Mouse (Mus musculus): ENCODE results near the gene Obp2a.
"Not testable (repeated sequence)": the region's sequence is repeated elsewhere in the genome, so short reads cannot be mapped to it uniquely, and the experiment has no call there.

Gene Obp2a

DNA sequence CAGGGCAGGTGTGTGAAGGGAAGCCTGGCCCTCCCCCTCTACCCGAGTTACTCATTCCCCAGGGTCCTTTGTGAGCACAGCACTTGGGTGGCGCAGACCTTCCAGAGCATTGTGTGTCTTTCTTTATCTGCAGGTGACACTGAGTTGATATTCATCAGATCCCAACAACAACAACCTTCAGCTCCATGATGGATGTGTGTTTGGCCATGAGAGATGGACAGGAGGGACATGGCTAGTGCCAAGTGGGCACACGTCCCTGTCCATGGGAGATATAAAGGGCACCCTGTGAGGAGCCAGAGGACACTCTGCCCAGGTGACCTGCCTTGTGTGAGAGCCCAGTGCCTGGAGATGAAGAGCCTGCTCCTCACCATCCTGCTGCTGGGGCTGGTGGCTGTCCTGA is at the start of gene Obp2a:
TSS of gene Obp2a (plus strand) at position 301 of the 400 bp plus-strand sequence.
- DNase-seq: not testable (repeated sequence)

- no peak for DNase-seq
Measured at GRCm38 (mm10) chr2:25652902-25653301, 46.9 kb upstream of the Obp2a start, which contains the start of gene Lcn8. Gene Lcn8 (plus strand): TSS chr2:25653120.

DNA sequence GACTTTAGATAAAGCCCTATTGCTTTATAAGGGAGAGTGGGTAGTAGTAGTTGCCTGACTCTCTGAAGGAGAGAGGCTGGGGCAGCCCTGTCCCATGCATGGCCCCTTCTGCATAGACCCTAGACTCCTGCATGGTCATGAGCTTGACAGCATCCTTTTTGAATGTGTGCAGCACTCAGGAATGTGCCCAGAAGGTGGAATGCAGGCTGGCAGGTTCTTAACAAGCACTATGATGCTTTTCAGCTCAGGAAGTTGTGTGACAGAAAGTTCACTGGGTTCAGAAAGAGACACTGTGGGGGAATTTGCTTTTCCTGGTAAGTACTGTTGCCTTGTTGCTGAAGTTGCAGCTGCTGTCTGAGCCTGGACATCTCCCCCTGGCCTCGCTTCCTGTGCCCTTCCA is 45.3 kb upstream of the Obp2a start:
- DNase-seq: no peak

GRCm38 (mm10) chr2:25656691-25657090 is 43.2 kb upstream of the Obp2a start:
- DNase-seq: no peak

DNA sequence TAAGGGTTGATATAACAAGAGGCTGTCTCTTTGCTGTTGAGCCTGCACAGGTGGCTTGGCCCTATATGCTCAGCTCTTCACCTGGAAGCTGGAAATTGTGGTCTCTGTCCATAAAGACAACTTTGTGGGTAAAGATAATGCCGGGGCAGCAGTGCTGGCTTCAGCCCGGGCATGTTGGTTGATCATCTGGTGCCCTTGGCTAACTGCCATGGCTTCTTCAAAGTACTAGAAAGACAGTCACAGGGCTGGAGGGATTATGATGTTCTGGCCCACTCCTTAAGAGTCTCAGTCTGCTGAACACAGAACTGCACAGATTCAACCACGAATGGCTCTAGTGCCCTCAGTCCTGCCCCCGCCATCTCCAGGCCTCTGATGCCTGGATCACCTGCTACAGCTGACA is 42.6 kb upstream of the Obp2a start:
- no peak for DNase-seq

- no peak for DNase-seq
Measured at GRCm38 (mm10) chr2:25657652-25658051, 42.2 kb upstream of the Obp2a start, which contains the start of gene Lcn5. Gene Lcn5 (plus strand): TSS chr2:25657952.

- DNase-seq: no peak
Measured at GRCm38 (mm10) chr2:25660279-25660678, 39.6 kb upstream of the Obp2a start.

- DNase-seq: no peak
Measured at GRCm38 (mm10) chr2:25661245-25661970, 38.4 kb upstream of the Obp2a start.

DNA sequence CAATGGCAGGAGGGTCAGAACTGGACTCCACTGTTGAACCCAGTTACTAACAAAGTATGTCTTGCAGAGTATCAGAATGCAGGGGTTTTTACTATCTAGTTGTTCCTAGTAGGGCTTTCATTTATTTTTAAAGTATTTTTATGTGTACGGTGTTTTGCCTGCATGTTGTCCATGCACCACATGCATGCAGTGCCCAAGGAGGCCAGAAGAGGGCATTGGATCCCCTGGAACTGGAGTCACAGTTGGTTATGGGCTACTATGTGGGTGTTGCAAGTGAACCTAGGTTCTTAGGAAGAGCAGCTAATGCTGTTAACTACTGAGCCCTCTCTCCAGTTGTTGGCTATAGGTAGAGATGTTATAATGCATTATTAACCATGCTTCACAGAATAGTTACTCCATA is 36.3 kb upstream of the Obp2a start:
- DNase-seq: peak; percentile 66

- DNase-seq: no peak
Measured at GRCm38 (mm10) chr2:25664125-25664524, 35.7 kb upstream of the Obp2a start.

GRCm38 (mm10) chr2:25666516-25666915 is 33.3 kb upstream of the Obp2a start:
- DNase-seq: no peak

- DNase-seq: no peak
Measured at GRCm38 (mm10) chr2:25676486-25676885, 23.4 kb upstream of the Obp2a start, which contains the start of gene Lcn6. Gene Lcn6 (plus strand): TSS chr2:25676786.

GRCm38 (mm10) chr2:25679559-25679958 is 20.3 kb upstream of the Obp2a start:
- no peak for DNase-seq

DNA sequence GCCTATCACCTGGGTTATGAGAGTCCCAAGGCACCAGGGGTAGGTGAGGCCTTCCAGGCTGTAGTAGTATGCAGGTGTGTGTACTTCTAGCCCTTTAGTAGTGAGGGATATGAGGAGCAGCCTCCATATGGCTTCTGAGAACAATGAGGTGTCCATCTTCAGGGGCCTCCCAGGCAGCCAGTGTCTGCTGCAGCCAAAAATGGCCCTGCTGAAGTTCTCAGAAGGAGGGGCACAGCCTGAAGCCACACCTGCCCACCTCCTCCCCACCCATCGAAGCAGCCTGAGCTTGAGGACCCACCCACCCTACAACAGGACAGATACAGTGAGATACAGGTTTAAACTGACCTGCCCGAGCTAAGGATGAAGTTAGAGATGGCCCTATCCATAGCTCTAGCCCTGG is 17.4 kb upstream of the Obp2a start, which contains the start of gene Lcn10:
TSS of gene Lcn10 (plus strand) at position 301 of the 400 bp plus-strand sequence.
- DNase-seq: no peak

DNA sequence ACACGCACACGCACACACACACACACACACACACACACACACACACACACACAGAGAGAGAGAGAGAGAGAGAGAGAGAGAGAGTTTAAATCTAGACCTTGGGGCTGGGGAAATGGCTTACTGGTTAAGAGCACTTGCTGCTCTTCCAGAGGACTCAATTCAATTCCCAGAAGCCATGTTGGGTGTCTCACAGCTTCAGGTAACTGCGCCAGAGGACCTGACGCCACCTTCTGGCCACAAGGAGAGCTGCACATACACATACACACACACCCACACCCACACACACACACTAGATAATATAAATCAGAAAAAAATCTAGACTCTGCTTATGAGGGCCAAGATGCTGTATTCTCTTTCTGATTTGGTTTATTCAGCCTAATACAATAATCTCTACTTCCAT is 12.9 kb upstream of the Obp2a start:
- DNase-seq: no peak

DNA sequence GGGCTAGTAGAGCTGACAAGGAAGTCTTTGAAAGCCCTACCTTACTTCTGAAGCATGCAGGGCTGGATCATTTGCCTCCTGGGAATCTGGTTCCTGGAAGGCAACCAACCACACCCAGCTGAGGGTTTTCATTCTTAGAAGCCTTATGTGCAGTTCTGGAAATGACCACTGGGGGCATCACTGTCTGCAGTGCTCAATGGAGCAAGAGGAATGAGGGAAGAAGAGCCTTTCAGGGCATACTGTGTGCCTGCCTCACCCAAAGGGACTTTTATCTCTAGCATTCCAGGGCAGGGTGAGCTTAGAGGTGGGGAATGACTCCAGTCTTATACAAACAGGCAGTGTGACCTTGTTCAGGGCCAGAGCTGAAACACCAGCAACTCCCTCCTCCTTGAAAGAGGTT is 5.2 kb upstream of the Obp2a start:
- peak; percentile 72 for DNase-seq

- no peak for DNase-seq
Measured at GRCm38 (mm10) chr2:25696951-25697350, 2.9 kb upstream of the Obp2a start.

GRCm38 (mm10) chr2:25698696-25699095 is 1.1 kb upstream of the Obp2a start:
- DNase-seq: no peak

GRCm38 (mm10) chr2:25701001-25701400 is 1.2 kb downstream of the Obp2a start:
- no peak for DNase-seq

- no peak for DNase-seq
Measured at GRCm38 (mm10) chr2:25703706-25704105, 3.9 kb downstream of the Obp2a start.

DNA sequence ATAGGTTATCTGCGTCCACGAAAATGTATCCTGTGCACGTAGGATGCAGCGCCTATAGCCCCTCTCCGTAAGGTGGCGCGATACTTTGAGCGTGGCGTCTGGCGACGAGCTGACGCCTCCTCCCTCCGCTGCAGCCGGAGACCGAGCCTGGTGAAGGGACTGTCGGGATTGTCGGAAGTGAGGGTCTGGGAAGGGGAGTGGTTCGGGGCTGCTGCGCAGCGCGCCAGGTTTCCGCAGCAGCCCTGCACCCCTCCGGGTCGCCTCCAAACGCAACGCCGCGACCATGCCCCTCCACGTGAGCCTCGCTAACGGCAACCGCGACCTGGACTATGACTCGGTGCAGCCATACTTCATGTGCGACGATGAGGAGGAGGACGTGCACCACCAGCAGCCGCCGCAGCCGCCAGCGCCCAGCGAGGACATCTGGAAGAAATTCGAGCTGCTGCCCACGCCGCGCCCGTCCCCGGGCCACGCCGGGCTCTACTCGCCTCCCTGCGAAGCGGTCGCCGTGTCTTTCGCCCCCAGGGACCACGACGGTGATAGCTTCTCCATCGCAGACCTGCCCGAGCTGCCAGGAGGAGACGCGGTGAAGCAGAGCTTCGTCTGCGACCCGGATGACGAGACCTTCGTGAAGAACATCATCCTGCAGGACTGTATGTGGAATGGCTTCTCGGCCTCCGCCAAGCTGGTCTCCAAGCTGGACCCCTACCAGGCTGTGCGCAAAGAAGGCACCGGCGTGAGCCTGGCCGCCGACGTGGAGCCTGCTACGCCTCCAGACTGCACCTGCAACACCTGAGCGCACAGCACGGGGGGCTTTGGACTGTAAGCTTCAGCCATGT is 7.0 kb downstream of the Obp2a start, which contains the start of gene Bmyc:
TSS of gene Bmyc (plus strand) at position 97 of the 839 bp plus-strand sequence.
- DNase-seq: peak; percentile 85

- DNase-seq: peak; percentile 55
Measured at GRCm38 (mm10) chr2:25708121-25708520, 8.3 kb downstream of the Obp2a start.

DNA sequence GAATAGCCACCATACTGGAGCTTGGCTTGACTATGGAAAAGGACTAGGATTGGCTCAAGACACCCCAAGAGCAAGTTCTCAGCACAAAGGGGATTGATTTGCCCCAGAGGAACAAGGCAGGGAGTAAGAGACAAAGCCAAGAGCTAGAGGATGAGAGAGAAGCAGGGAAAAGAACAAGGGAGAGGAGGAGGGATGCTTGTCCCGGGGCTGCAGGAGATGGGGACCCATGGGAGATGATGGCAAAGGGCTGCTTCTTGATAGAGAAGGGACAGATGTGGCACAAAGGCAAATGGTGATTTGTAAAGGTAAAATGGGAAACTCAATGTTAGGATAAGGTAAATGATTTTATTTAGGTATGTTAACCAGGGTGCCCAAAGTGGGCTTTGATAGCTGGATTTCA is 9.2 kb downstream of the Obp2a start:
- DNase-seq: not testable (repeated sequence)

GRCm38 (mm10) chr2:25709791-25710190 is 9.9 kb downstream of the Obp2a start:
- DNase-seq: not testable (repeated sequence)

Data from right cerebral cortex, postnatal 14 days (tissue).